Mouse (Mus musculus): ENCODE measurements around the gene Aff1. TPM values are rescaled to one million over a fixed set of nuclear protein-coding genes. Genes with fewer than 3 reads are reported as not detected.
A peak's percentile ranks its signal among the peaks of the same experiment; 100 is the strongest.

Aff1 gene
- polyA plus RNA-seq, 1 experiment, result not detected

DNA sequence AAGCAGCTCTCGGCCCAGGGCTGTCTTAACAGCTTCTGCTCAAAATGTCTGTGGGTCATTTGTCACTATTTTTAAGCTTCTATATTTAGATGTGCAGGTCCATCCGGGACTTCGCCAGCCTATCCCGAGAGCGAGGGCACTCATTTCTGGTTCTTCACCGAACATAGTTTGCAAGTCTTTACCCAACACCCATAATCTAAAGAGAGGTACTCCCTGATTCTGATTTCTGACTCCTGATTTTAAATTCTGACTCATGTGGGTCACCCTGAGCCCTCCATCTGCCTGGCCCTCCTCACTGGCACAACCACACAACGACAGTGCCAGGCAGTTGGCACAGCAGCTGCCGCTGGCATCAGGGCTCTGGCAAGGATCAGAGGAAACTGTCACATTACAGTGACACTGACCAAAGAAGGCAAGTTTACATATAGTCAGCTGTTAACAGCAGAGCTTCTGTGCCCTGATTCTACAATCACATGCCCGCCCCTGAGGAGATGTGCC lies 97.5 kb downstream of the Aff1 start:
- TF ChIP-seq CTCF (IDR thresholded peaks at IDR 0.05; ENCODE audit: insufficient read depth, low read depth, low read length) (no peak), POLR2A (IDR thresholded peaks at IDR 0.05; ENCODE audit: insufficient read depth, low read depth, low read length) (no peak)
- Histone ChIP-seq H3K4me1 (ENCODE audit: control insufficient read depth, insufficient read depth, low read length) (peaks cover 7% of the 10 kb centered on the region; the same call in 1 of the 2 replicates), H3K27ac (ENCODE audit: insufficient read depth, low read depth, low read length) (peak overlapping the region; percentile 53), H3K4me3 (ENCODE audit: insufficient read depth, low read depth, low read length) (no peak overlapping the region)
- 60% methylated on average over 9 of the region's 9 CpGs for WGBS

DNA sequence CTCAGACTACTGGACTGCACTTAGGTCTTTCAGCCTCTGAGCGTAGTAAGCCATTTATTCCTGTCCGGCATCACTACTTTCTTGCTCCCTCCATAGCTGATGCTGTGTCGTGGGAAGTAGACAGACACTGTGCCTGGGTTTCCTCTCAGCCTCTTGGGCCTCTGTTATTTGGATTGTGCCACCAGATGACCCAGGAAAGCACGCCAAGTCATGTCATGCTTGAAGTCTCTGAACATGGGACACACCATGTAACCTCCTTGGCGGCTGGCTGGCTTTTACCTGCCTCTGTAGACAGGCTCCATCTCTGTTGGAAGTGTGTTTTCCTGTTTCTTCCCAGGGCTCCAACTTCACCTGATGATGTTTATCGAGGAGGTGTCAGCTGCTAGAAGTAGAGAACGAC lies 99.6 kb downstream of the Aff1 start:
- H3K4me3 ChIP-seq (ENCODE audit: insufficient read depth, low read depth, low read length), result no peak overlapping the region
- TF ChIP-seq POLR2A (IDR thresholded peaks at IDR 0.05; ENCODE audit: insufficient read depth, low read depth, low read length), result no peak
- no peak for TF ChIP-seq CTCF (IDR thresholded peaks at IDR 0.05; ENCODE audit: insufficient read depth, low read depth, low read length)
- H3K4me1 ChIP-seq (ENCODE audit: control insufficient read depth, insufficient read depth, low read length), result peaks cover 7% of the 10 kb centered on the region; the same call in 1 of the 2 replicates
- no peak overlapping the region for H3K27ac ChIP-seq (ENCODE audit: insufficient read depth, low read depth, low read length)
- 94% methylated on average over 7 of the region's 7 CpGs for WGBS

DNA sequence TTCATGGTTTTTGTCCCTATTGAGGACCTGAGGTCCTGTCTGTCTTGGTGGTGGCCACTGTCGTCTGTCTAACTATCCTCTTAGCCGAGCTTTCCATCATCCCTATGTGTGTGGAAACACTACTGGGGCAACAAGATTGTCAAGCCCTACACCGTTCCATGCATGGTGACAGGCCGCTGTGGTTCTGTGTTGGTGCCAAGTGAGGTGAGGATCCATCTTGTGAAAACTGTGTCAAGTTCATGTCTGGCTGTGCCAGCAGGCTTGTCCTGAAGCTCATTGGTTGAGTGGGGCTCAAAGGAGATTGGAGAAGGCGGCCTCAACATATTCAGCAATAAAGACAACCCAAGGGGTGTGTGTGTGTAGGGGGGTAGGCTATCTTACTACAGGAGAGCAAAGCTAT lies 102.9 kb downstream of the Aff1 start:
- 98% methylated on average over 5 of the region's 5 CpGs for WGBS
- Histone ChIP-seq H3K4me3 (ENCODE audit: insufficient read depth, low read depth, low read length) (no peak overlapping the region), H3K4me1 (ENCODE audit: control insufficient read depth, insufficient read depth, low read length) (peaks cover 4% of the 10 kb centered on the region; the same call in 1 of the 2 replicates), H3K27ac (ENCODE audit: insufficient read depth, low read depth, low read length) (no peak overlapping the region)
- TF ChIP-seq CTCF (IDR thresholded peaks at IDR 0.05; ENCODE audit: insufficient read depth, low read depth, low read length) (no peak), POLR2A (IDR thresholded peaks at IDR 0.05; ENCODE audit: insufficient read depth, low read depth, low read length) (no peak)

DNA sequence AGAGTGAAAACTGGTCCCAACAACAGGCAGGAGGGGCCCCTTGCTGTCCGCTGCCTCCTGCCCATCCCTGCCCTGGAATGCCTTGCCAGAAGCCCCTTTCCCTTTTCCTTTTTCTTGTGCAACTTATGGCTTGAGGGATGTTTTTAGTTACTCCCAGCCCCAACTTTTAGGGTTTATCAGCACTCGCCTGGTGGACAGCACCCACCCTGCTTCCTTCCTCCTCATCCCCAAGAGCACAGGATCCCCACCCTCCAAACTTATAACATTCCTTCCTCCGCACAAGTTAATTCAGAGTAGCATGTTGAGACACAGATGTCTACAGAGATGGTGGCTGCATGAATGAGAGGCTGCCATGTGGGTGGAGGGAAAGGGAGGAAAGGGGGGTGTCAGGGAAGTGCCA lies 103.9 kb downstream of the Aff1 start:
- no peak for TF ChIP-seq CTCF (IDR thresholded peaks at IDR 0.05; ENCODE audit: insufficient read depth, low read depth, low read length)
- TF ChIP-seq POLR2A (IDR thresholded peaks at IDR 0.05; ENCODE audit: insufficient read depth, low read depth, low read length), result no peak
- H3K4me1 ChIP-seq (ENCODE audit: control insufficient read depth, insufficient read depth, low read length), result peaks cover 4% of the 10 kb centered on the region; the same call in 1 of the 2 replicates
- H3K4me3 ChIP-seq (ENCODE audit: insufficient read depth, low read depth, low read length), result no peak overlapping the region
- WGBS, result 96% methylated on average over 3 of the region's 3 CpGs
- H3K27ac ChIP-seq (ENCODE audit: insufficient read depth, low read depth, low read length), result no peak overlapping the region

DNA sequence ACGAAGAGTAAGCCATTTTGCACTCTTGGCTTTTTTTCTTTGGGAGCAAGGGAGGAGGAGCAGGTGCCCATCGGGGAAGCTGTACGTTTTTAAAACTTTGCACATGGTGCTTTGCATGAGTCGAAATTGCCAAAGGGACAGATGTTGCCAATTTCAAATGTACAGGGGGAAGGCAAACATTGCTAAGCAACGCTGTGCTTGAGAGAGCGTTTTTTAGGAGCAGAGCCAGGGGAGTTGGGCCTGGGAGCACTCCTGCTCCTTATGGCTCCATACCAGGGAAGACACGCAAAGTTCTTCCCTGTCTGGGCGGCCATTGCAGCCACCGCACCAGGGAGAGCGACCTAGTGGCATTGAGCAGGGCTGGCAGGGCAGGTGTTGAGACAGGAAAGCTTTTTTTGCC lies 105.6 kb downstream of the Aff1 start:
- H3K4me3 ChIP-seq (ENCODE audit: insufficient read depth, low read depth, low read length), result no peak overlapping the region
- H3K27ac ChIP-seq (ENCODE audit: insufficient read depth, low read depth, low read length), result no peak overlapping the region
- 45% methylated on average over 10 of the region's 10 CpGs for WGBS
- H3K4me1 ChIP-seq (ENCODE audit: control insufficient read depth, insufficient read depth, low read length), result peaks cover 4% of the 10 kb centered on the region; the same call in 1 of the 2 replicates
- TF ChIP-seq CTCF (IDR thresholded peaks at IDR 0.05; ENCODE audit: insufficient read depth, low read depth, low read length) (no peak), POLR2A (IDR thresholded peaks at IDR 0.05; ENCODE audit: insufficient read depth, low read depth, low read length) (no peak)

DNA sequence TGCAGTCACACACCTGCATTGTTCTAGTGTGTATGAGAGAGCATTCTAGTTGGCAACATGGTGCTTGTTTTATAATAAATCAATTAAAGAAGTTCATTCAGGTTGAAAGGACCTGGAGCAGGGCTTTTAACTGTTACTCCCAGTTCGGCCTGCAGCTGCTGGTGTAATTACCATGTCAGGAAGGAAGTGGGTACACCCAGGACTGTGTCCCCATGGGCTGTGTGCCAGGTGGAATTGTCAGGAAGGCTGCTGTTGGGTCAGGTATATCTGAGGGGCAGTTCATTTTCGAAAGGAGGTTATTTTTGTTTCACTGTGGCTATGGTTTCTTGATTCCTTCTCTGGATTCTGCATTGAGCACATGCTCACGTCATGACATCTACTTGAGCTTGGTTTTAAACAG lies 107.3 kb downstream of the Aff1 start:
- peaks cover 6% of the 10 kb centered on the region; the same call in 1 of the 2 replicates for H3K4me1 ChIP-seq (ENCODE audit: control insufficient read depth, insufficient read depth, low read length)
- 84% methylated on average over 3 of the region's 3 CpGs for WGBS
- no peak overlapping the region for H3K27ac ChIP-seq (ENCODE audit: insufficient read depth, low read depth, low read length)
- no peak overlapping the region for H3K4me3 ChIP-seq (ENCODE audit: insufficient read depth, low read depth, low read length)
- TF ChIP-seq CTCF (IDR thresholded peaks at IDR 0.05; ENCODE audit: insufficient read depth, low read depth, low read length) (no peak), POLR2A (IDR thresholded peaks at IDR 0.05; ENCODE audit: insufficient read depth, low read depth, low read length) (no peak)

DNA sequence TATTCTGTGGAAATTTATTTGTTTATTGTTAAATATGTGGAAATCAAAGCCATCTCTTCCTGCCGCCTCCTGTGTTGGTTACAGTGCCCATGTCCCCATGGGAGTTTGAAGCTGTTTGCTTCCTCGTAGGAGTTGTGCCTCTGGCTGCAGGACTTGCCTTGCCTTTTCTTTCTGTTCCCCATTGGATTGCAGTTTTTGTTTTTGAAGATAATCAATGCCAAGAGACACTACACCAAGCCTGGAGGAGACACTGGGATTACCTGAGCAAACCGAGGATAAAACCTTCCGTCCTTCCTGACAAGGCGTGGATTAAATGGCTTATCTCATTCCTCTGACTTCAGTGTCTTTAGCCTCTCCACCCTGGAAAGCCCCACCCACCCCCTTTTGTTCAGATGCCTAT lies 107.8 kb downstream of the Aff1 start:
- H3K4me3 ChIP-seq (ENCODE audit: insufficient read depth, low read depth, low read length), result no peak overlapping the region
- TF ChIP-seq CTCF (IDR thresholded peaks at IDR 0.05; ENCODE audit: insufficient read depth, low read depth, low read length) (no peak), POLR2A (IDR thresholded peaks at IDR 0.05; ENCODE audit: insufficient read depth, low read depth, low read length) (no peak)
- 89% methylated on average over 5 of the region's 5 CpGs for WGBS

DNA sequence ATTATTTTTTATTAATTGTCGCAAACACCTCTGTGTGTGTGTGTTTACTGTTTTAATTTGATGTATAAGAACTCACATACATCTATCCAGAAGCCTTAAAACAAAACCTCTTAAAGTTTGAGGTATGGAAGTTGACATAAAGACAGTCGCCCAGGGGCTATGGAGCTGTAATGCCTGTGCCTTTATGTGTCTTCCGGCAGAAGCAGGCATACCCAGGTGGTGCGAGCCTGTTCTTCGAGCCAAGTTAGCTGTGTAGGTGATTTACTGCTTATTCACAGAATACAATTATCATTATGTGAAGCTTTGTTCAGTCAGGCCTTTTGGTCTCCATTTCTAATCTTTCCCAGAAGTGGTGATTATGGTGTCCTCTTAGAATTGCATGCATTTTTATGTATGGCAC lies 111.2 kb downstream of the Aff1 start:
- peaks cover 3% of the 10 kb centered on the region; the same call in 1 of the 2 replicates for H3K4me1 ChIP-seq (ENCODE audit: control insufficient read depth, insufficient read depth, low read length)
- no peak overlapping the region for H3K27ac ChIP-seq (ENCODE audit: insufficient read depth, low read depth, low read length)
- H3K4me3 ChIP-seq (ENCODE audit: insufficient read depth, low read depth, low read length), result no peak overlapping the region
- TF ChIP-seq CTCF (IDR thresholded peaks at IDR 0.05; ENCODE audit: insufficient read depth, low read depth, low read length) (no peak), POLR2A (IDR thresholded peaks at IDR 0.05; ENCODE audit: insufficient read depth, low read depth, low read length) (no peak)
- WGBS, result 89% methylated on average over 5 of the region's 5 CpGs

More for the DNA sequence above, 107.8 kb downstream of the Aff1 start:
- peaks cover 6% of the 10 kb centered on the region; the same call in 1 of the 2 replicates for H3K4me1 ChIP-seq (ENCODE audit: control insufficient read depth, insufficient read depth, low read length)
- no peak overlapping the region for H3K27ac ChIP-seq (ENCODE audit: insufficient read depth, low read depth, low read length)

DNA sequence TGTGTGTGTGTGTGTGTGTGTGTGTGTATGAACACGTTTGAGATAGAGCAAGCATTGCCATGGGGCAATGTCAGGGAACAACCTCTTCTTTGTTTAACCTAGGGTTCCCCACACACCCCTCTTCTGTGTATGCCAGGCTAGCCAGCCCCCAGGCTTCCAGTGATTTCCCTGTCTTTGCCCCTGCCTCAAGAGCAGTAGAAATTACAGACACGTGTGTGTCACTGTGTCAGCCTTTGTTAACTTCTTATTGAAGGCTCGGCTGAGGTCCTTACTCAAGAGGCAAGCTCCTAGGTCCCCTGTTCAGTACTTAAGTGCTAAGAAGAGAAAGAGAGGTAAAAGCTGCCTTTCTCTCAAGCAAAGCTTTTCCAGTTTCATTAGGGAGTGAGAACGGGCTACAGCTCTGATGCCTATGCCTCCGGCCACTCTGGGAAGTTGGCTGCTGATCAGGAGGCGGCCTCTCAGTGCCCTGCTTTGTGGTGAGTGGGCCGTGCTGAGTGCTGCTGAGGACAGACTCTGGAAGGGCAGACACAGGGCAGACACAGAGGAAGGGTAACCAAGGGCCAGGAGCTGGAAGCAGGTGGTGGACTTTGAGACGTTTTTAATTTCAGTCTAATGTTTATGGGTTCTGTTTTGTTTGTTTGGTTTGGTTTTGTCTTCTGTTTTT lies 111.9 kb downstream of the Aff1 start:
- H3K4me3 ChIP-seq (ENCODE audit: insufficient read depth, low read depth, low read length), result no peak overlapping the region
- H3K27ac ChIP-seq (ENCODE audit: insufficient read depth, low read depth, low read length), result peak overlapping the region; percentile 23; the same call in 1 of the 2 replicates
- TF ChIP-seq POLR2A (IDR thresholded peaks at IDR 0.05; ENCODE audit: insufficient read depth, low read depth, low read length) (no peak), CTCF (IDR thresholded peaks at IDR 0.05; ENCODE audit: insufficient read depth, low read depth, low read length) (no peak)
- 40% methylated on average over 8 of the region's 8 CpGs for WGBS
- H3K4me1 ChIP-seq (ENCODE audit: control insufficient read depth, insufficient read depth, low read length), result peaks cover 3% of the 10 kb centered on the region; the same call in 1 of the 2 replicates

Data from olfactory bulb, adult 2 months (tissue).